22 mouse cellular contexts compared by ENCODE assay signal in the genomic region with DNA sequence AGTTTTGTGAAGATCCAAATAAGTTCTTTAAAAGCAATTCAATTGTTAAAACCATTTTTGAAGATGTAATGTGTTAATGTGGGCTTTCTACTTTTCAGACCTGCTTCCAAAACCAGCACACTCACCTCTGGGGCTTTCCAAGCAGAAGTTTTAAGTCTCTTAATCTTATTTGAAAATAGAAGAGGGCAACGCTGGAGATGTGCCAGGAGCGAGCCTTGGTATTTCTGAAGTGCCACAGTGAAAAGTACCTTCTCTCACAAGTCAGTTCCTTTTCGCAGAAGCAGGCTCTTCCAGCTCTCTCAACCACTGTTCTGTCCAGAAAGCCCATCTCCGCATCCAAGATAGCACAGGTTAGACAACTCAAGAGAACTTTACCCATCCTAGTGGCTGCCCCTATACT.
"Had no signal": no experiment of that assay in that cellular context is flagged by ENCODE, and none has a peak within 500 bp of the region (broad histone marks: within the 10 kb centered on the region; RNA-seq: fewer than 3 reads in every experiment).

No protein-coding gene starts in this region.

- H3K4me2 ChIP-seq: intestine, embryonic 15.5 days; limb, embryonic 12.5 days; limb, embryonic 15.5 days; liver, embryonic 11.5 days; midbrain, embryonic 12.5 days; midbrain, embryonic 15.5 days; neural tube, embryonic 12.5 days; neural tube, embryonic 15.5 days had no signal

- H3K4me3 ChIP-seq: intestine, embryonic 15.5 days; left cerebral cortex, adult 2 months; limb, embryonic 12.5 days; limb, embryonic 15.5 days; midbrain, embryonic 12.5 days; midbrain, embryonic 15.5 days; neural tube, embryonic 12.5 days; neural tube, embryonic 15.5 days had no signal

- H3K27ac ChIP-seq: intestine, embryonic 15.5 days; kidney, postnatal 0 days; left cerebral cortex, adult 2 months; limb, embryonic 12.5 days; limb, embryonic 15.5 days; liver, embryonic 14.5 days; macrophage; midbrain, embryonic 12.5 days; midbrain, embryonic 15.5 days; neural tube, embryonic 12.5 days; neural tube, embryonic 15.5 days had no signal

- ATAC-seq: intestine, embryonic 15.5 days; liver, postnatal 0 days; midbrain, embryonic 15.5 days had no signal

- H3K36me3 ChIP-seq: intestine, embryonic 15.5 days; limb, embryonic 12.5 days; limb, embryonic 15.5 days; midbrain, embryonic 12.5 days; midbrain, embryonic 15.5 days; neural tube, embryonic 12.5 days; neural tube, embryonic 15.5 days had no signal

- DNase-seq: kidney, adult 18-20 months; kidney, adult 9 months; kidney, postnatal 36 days; layer of hippocampus, postnatal 36 days; left cerebral cortex, postnatal 4 days; liver, postnatal 0 days; right cerebral cortex, adult 18-20 months; right cerebral cortex, postnatal 14 days; right cerebral cortex, postnatal 4 days; thymus, postnatal 36 days had no signal

- H3K4me1 ChIP-seq: neural tube, embryonic 12.5 days had no signal

- H3K9ac ChIP-seq: intestine, embryonic 15.5 days; limb, embryonic 12.5 days; limb, embryonic 15.5 days; liver, embryonic 14.5 days; liver, postnatal 0 days; midbrain, embryonic 12.5 days; midbrain, embryonic 15.5 days; neural tube, embryonic 12.5 days; neural tube, embryonic 15.5 days had no signal

- H3K27me3 ChIP-seq: intestine, embryonic 15.5 days had no signal

- H3K9me3 ChIP-seq: intestine, embryonic 15.5 days; limb, embryonic 12.5 days; limb, embryonic 15.5 days; midbrain, embryonic 12.5 days; midbrain, embryonic 15.5 days; neural tube, embryonic 12.5 days; neural tube, embryonic 15.5 days had no signal
